Mouse (Mus musculus) liver (tissue): ENCODE data around the gene Cep57.

Experiments
- DNase-seq: peaks from one replicate; pipeline ENCODE4 v3.0.0-alpha.2; 2020; ENCODE audit warnings: mixed read lengths

The Cep57 gene

DNA sequence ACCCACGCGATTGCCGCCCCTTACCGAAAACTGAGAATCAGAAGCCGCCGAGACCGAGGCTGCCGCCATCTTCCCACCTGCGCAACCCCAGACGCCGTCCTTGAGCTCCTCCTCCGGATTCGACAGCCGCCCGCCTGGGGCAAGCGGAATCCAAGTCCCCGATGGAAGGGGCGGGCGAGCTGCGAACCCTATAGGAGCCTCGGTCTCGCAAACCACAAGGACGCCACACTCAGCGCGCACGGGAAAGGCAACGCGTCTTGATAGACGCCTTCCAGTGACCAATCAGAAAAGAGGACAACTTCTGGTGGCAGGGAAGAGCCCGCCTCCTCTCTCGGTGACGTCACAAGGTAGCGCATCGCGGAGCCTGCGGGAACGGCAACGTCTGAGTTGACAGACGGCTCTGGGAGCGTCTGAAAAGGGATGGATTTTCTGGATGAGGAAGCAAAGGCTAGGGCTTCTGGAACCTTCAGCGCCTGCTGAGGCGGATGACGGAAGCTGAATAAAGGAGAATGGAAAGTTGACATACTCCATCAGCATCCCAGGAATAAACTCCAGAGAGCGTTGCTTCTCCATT is at the start of gene Cep57:
Gene Cep57, minus strand, starts transcription at position 276 of the 574 bp plus-strand sequence.
- peak; percentile 96 for DNase-seq

- DNase-seq, result no peak
Measured at GRCm38 (mm10) chr9:13875340-13875739, 48.4 kb upstream of the Cep57 start.

- DNase-seq, result no peak
Measured at GRCm38 (mm10) chr9:13874359-13874758, 47.5 kb upstream of the Cep57 start.

DNA sequence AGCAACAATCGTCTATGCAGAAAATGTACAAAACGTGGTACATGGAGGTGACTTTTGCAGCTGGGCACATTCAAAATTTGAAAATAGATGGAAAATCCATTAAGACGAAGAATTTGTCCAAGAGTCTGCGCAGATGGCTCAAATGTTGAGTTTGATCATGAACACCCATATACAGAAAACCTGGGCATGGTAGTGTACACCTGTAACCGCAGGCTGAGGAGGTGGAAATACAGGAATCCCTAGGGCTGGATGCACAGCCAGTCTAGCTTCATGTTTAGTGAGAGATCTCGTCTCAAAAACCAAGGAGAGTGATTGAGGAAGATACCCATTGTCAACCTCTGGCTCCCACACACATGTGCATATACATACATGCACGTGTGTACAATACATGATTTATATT is 44.7 kb upstream of the Cep57 start:
- no peak for DNase-seq

DNA sequence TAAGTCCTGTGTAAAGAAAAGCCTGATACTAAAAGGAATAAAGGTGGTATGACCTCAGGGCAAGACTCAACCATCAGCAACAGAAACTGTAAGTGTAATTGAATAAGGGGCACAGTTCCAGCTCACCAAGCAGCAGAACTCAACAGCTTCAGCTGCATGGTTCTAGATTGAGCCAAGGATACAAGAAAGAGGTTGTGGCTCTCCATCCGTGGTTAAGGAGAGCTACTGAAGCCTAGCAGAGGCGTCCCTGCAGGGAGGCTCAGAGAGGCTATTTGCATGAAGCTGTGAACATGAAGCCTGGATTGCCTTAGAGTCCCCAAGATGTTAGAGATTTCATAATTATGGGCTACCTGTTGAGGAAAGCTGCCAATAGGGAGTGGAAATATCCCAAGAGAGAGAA is 40.7 kb upstream of the Cep57 start:
- DNase-seq, result no peak

- no peak for DNase-seq
Measured at GRCm38 (mm10) chr9:13856777-13857176, 29.9 kb upstream of the Cep57 start.

DNA sequence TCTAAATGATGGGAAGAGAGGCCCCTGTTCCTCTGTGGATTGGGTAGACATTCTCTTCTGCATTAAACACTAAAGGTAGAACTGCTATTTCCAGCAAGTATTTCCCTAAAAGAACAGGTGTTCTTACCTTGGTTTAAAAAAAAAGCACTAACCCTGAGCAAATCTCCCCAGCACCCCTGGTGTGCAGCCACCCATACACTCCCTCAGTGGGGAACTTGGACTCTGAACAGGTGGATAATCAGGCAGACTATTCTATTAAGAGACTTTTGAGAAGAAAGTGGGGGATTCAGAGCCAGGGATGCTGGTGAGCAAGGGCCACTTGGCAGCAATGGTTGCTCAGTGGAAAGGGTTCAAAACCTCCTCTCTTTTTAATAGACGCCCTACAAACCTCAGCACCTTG is 29.3 kb upstream of the Cep57 start:
- DNase-seq, result no peak

DNA sequence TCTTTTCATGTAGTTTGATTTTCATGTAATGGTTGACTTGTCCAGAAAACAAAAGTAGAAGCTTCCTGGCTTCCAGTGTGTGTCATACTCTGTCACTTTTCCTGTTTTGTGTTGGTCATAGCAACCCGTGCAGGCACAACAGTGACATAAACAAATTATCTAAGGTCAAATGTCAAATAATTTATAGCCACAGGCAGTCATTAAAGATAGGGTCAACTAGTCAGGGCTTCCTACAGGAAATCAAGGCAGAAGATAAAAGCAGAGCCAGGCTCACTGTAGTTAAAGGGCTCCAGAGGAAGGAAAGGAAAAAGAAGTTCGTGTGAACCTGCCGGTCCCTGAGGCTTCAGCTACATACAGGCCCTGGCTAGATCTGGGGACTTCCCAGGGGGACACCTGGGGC is 27.0 kb upstream of the Cep57 start:
- DNase-seq, result no peak

DNA sequence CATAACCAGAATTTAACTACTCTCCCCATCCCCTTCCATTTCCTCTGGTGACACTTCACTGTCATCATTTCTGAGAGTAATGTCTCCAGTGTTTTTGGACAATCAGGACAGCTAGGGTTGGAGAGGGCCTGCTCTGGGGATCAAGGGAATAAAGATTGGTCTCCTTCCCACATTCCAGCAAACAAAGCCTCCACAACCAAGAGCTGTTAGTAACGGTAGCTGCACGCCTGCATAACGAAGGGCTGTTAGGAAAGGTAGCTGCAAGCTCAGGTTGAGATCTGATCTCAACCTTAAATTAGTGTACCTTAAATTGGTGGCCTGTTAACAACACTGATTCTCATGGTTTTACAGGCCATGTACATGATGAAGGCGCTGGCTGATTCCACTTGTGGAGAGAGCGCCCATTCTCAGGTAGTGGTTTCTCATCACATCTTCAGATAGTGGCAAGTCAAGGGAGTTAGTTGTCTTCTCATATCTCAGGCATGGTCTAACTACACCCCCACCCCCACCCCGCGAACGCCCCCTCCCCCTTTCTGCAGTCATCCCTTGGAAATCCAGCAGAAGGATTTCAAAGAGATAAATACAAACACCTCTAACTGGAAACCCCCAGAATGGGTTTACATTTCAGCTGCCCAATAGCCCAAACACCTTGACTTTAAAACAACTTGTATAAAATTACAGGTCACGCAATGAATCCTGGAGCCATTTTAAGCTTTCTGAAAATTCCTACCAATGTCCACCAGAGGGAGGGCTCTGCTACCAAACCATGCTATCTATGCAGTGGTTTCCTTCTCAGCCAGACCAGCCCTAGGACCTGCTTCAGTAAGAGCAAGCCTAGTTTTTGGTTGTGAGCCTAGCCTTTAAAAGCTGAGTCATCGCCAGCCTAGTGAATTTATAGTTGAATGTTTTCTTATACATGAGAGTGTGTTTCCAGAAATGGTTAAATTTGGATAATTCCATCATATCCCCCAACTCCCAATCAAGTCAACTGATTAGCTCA is 21.9 kb upstream of the Cep57 start:
- no peak for DNase-seq

GRCm38 (mm10) chr9:13847591-13847990 is 20.7 kb upstream of the Cep57 start:
- DNase-seq, result no peak

- no peak for DNase-seq
Measured at GRCm38 (mm10) chr9:13836726-13837125, 9.8 kb upstream of the Cep57 start.

DNA sequence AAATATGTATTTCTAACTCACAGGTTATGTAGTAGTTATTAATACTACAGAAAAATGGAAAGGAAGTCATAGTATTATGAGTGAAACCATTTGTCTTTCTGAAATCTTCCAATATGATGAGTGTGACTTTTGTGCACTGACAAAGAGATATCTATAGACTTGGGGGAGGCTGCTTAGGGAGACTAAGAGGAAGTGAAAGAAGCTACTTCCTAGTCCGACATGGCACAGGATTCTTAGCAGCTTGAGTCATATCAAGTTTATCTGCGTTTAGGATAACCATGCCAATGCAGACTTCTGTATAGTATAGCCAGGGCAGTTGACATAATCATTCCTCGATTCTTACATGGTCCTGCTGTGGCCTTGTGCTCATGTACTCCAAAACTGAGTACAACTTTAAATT is 8.3 kb upstream of the Cep57 start:
- DNase-seq, result no peak

DNA sequence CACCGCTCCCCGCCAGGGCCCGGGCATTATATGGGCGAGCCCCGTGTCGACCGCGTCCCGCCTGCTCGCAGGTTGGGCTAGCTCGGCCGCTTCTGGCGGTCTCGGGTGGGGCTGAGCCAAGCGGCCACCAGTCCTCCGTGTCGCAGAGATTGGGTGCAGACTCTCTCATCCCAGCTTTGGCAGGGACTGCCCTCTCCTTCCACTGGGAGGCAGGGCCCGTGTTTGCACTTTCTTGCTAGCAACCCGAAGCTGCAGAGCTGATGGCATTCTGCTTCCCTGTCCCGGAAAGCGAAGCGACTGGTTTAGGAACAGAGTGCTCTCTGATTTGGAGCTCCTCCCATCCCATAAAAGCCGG is 1.2 kb upstream of the Cep57 start:
- peak; percentile 74 for DNase-seq

DNA sequence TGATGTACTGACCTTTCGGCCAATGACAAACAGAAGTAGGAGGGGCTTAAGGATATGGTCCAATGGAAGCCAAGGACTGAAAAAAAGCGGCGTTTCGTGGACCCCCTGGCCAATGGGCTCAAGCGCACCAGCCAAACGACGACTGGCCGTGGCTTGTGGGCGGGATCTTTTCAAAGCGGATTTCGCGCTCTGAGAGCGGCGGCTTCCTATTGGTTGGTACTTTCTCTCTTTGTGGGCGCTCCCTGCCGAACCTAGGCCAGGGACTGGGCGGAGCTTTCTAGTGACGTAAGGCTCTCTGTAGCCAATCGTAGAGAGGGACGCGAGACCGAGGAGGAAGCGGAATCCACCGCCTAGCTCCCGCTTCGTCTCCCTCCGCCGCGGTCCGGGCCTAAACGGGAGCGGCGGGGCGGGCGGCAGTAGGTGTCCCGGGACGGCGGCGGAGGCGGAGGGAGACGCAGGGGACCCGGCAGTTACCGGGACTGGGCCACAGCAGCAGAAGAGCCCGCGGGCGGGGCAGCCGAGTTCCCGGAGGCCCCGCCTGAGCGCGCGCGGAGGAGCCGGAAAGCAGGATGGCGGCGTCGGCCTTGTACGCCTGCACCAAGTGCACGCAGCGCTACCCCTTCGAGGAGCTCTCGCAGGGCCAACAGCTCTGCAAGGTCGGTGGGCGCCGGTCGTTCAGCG is 639 bp upstream of the Cep57 start, which contains the start of gene Fam76b:
Gene Fam76b, plus strand, starts transcription at position 311 of the 681 bp plus-strand sequence.
- DNase-seq, result peak; percentile 98

DNA sequence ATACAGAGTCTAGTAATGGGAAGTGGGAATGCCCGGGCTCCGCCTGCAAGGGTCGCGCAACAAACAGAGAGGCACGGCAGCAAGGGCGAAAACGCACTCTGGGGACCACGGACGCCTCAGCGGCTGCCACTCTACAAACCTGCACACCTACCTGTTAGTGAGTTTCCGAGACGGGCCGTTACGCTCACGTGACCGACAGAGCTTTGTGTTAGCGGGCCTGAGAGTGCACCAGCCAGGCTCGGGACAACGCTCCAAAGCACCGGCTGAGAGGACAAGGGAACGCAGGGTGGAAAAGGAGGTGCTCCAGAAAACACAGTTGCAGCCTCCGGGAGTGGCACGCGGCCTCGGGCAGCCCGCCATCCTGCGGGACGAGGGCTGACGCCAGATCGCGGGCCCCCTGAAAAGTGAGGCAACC is 509 bp downstream of the Cep57 start:
- DNase-seq, result peak; percentile 76

DNA sequence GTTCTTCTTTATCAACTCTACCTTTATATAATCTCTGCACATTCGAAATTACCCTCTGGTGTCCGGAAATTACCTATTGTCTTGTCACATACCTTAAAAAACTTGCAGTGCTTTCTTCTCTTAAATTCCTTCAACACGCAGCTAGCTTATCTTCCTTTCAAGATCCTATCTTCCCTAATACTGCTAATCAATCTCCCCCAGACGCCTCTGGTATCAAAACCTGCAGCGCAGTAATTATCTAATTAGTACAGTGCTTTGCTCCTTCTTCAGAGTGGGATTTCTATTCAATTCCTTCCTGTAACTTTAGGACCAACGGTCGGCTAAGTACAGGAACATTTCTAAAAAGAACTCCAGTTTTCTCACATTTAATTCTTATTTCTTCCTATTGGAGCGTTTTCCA is 1.0 kb downstream of the Cep57 start:
- DNase-seq, result peak; percentile 49

DNA sequence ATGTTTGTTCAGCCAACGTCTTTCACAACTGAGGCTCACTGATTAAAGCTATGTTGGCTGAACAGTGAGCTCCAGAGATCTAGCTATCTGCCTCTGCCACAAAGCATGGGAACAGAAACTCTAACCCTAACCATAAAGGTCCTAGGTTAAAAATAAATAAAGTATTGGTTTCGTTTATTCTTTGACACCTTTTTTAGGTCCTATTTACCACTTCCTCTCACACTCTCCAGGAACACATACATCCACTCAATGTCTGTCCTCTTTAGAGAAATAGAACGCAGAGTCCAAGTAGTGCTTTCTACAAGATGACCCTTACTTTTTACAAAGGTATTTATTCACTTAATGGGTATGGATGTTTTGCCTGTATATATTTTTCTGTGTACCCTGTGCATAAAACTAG is 6.1 kb downstream of the Cep57 start:
- no peak for DNase-seq

DNA sequence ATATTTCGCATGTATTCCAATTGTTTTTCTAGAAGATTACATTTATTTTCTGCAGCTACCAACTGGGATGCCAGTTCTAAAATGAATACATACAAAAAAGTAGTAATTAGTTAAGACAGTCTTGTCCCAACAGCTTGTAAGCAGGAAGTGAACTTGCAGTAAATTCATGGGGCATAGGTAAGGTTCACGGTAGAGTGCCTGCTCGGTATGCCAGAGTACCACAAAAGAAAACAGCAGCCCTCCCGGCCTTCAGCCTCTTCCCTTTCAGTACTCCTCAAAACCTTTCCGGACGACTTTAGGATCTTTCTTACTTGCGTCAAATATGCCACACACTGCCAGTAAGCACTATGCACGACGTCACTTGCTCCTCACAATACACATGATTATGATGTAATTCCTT is 8.5 kb downstream of the Cep57 start:
- no peak for DNase-seq

DNA sequence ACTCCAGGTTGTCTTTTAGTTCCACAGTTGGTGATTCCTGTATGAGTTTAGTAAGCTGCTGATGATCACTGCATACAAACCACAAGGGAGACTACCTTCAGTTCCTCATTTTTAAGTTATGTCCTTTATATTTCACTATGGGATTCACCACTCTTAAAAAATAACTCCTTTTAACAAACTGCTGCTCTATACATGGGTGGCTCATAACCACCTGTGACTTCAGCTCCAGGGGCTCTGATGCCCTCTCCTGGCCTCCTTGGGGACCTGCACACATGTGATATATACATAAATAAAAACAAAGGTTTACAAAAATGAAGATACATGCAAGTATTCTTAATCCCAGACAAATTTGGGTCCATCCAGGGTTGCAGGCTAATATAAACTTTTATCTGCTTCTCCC is 17.0 kb downstream of the Cep57 start:
- no peak for DNase-seq

- no peak for DNase-seq
Measured at GRCm38 (mm10) chr9:13807657-13808056, 19.2 kb downstream of the Cep57 start.

GRCm38 (mm10) chr9:13806854-13807253 is 20.1 kb downstream of the Cep57 start:
- DNase-seq, result no peak

- DNase-seq, result no peak
Measured at GRCm38 (mm10) chr9:13804480-13804879, 22.4 kb downstream of the Cep57 start.

- DNase-seq, result no peak
Measured at GRCm38 (mm10) chr9:13794756-13795155, 32.2 kb downstream of the Cep57 start.

DNA sequence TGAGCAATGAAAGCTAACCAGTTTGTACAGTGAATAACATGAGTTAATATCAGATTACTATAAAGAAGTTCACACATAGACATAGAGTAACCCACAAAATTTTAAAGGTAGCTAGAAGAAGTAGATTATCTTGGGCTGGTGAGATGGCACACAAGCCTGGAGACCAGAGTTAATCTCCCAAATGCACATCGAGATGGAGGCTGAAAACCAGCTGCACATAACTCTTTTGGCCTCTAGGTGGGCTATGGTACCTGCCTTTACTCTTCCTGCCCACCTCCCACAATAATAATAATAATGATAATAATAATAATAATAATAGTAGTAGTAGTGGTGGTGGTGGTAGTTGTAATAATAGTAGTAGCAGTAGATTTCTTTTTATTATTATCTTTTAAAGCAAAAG is 32.6 kb downstream of the Cep57 start:
- no peak for DNase-seq
